Mouse (Mus musculus): Measurements from ENCODE around the gene Pacrg. TPM values are rescaled to one million over a fixed set of nuclear protein-coding genes. Genes with fewer than 3 reads are reported as not detected.

Gene Pacrg
- total RNA-seq, 2 experiments from 2014 or later, result 24.1 to 26.2 TPM

- DNase-seq, result no peak
These were observed 398.5 kb downstream of the Pacrg start for GRCm38 (mm10) chr17:10441501-10442111.

GRCm38 (mm10) chr17:10440961-10441360 is 399.1 kb downstream of the Pacrg start:
- DNase-seq, result no peak

- DNase-seq, result no peak
These were observed 400.3 kb downstream of the Pacrg start for GRCm38 (mm10) chr17:10439815-10440214.

- DNase-seq, result no peak
These were observed 405.2 kb downstream of the Pacrg start for GRCm38 (mm10) chr17:10434867-10435266.

- DNase-seq, result no peak
These were observed 407.5 kb downstream of the Pacrg start for GRCm38 (mm10) chr17:10432525-10433180.

- DNase-seq, result no peak
These were observed 408.1 kb downstream of the Pacrg start for GRCm38 (mm10) chr17:10431849-10432524.

GRCm38 (mm10) chr17:10430831-10431230 is 409.3 kb downstream of the Pacrg start:
- no peak for DNase-seq

- no peak for DNase-seq
These were observed 410.7 kb downstream of the Pacrg start for GRCm38 (mm10) chr17:10429406-10429805.

GRCm38 (mm10) chr17:10425311-10425710 is 414.8 kb downstream of the Pacrg start:
- DNase-seq, result no peak

GRCm38 (mm10) chr17:10417558-10418253 is 422.4 kb downstream of the Pacrg start:
- DNase-seq, result no peak

GRCm38 (mm10) chr17:10416995-10417394 is 423.1 kb downstream of the Pacrg start:
- DNase-seq, result no peak

GRCm38 (mm10) chr17:10416101-10416500 is 424.0 kb downstream of the Pacrg start:
- no peak for DNase-seq

- DNase-seq, result no peak
These were observed 425.7 kb downstream of the Pacrg start for GRCm38 (mm10) chr17:10414383-10414782.

- DNase-seq, result no peak
These were observed 426.2 kb downstream of the Pacrg start for GRCm38 (mm10) chr17:10413870-10414269.

- DNase-seq, result no peak
These were observed 429.3 kb downstream of the Pacrg start for GRCm38 (mm10) chr17:10410597-10411476.

GRCm38 (mm10) chr17:10408681-10409081 is 431.4 kb downstream of the Pacrg start:
- no peak for DNase-seq

GRCm38 (mm10) chr17:10407031-10407722 is 432.9 kb downstream of the Pacrg start:
- DNase-seq, result no peak

GRCm38 (mm10) chr17:10406311-10406710 is 433.8 kb downstream of the Pacrg start:
- no peak for DNase-seq

GRCm38 (mm10) chr17:10405906-10406305 is 434.2 kb downstream of the Pacrg start:
- no peak for DNase-seq

- DNase-seq, result no peak
These were observed 436.9 kb downstream of the Pacrg start for GRCm38 (mm10) chr17:10403186-10403585.

- DNase-seq, result no peak
These were observed 438.0 kb downstream of the Pacrg start for GRCm38 (mm10) chr17:10402064-10402640.

Measured in layer of hippocampus, postnatal 36 days (tissue).